Mouse (Mus musculus) kidney, embryonic 15.5 days (tissue): ENCODE data around the gene Sphkap. TPM values are rescaled to one million over a fixed set of nuclear protein-coding genes. Genes with fewer than 3 reads are reported as not detected.

ENCODE experiments used
- ATAC-seq: fragments of 200-750 bp; cut with Nextera tagmentation; replicated peaks from 2 replicates; pipeline ENCODE4 v1.8.0; 2017; ENCODE audit warnings: moderate TSS enrichment; ENCODE audit not compliant: low FRiP score
- H3K27ac ChIP-seq: fragments of 300-500 bp; sonication (generic); 2 replicates; pipeline ENCODE4 v1.5.1; 2015; ENCODE audit warnings: mild to moderate bottlenecking, inconsistent platforms
- H3K27me3 ChIP-seq: fragments of 300-500 bp; sonication (generic); 2 replicates; pipeline ENCODE4 v1.6.1; 2015; ENCODE audit warnings: inconsistent platforms
- H3K36me3 ChIP-seq: fragments of 300-500 bp; sonication (generic); 2 replicates; pipeline ENCODE4 v1.6.1; 2015; ENCODE audit warnings: inconsistent platforms
- H3K4me1 ChIP-seq: fragments of 300-500 bp; sonication (generic); 2 replicates; pipeline ENCODE4 v1.6.1; 2015; ENCODE audit warnings: inconsistent platforms
- H3K4me2 ChIP-seq: fragments of 300-500 bp; sonication (generic); 2 replicates; pipeline ENCODE4 v1.6.1; 2015; ENCODE audit warnings: moderate library complexity, mild to moderate bottlenecking, inconsistent platforms
- H3K4me3 ChIP-seq: fragments of 300-500 bp; sonication (generic); replicated peaks from 2 replicates; pipeline ENCODE4 v1.5.1; 2015; ENCODE audit warnings: mild to moderate bottlenecking, inconsistent platforms
- H3K9ac ChIP-seq: fragments of 300-500 bp; sonication (generic); 2 replicates; pipeline ENCODE4 v1.6.1; 2015; ENCODE audit warnings: mild to moderate bottlenecking, inconsistent platforms
- H3K9me3 ChIP-seq: fragments of 300-500 bp; sonication (generic); replicated peaks from 2 replicates; pipeline ENCODE4 v1.6.1; 2016; ENCODE audit warnings: inconsistent platforms
- WGBS: fragments of 180-500 bp; shearing (Covaris S2); methylation state at CpG from one replicate; pipeline ENCODE4 v1.1.7; 2015; ENCODE audit warnings: mixed read lengths; 5-methylcytosine and 5-hydroxymethylcytosine counted together
- polyA plus RNA-seq: library from polyadenylated mRNA; unstranded; fragments of >200 nt; fragmentation: Nextera tagmentation; extraction: Ambion mirVana; gene quantifications from 2 replicates; pipeline ENCODE4 v1.2.1, GENCODE M21; 2015

Gene Sphkap
- polyA plus RNA-seq, 1 experiment from 2014 or later = 0.17 TPM

DNA sequence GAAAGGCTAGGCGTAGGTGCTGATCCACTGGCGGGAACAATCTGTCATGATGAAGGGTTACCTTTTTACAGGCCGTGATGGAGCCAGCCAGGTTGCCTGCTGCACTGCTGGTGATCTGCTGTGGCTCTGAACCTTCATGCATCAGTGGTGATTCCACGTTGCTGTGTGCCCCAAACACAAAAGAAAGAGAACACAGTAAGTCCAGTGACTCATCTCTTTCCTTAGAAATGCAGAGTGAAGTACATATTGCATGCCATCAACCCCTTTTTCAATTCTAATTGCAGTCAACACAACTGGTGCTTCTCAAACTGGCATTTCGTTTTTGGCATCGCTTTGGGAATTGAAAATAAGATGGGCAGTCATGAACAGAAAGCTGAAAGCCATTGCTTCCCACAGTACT is 45.8 kb downstream of the Sphkap start:
- no peaks in the 10 kb centered on the region for H3K27me3 ChIP-seq
- no peak overlapping the region for H3K27ac ChIP-seq
- H3K9me3 ChIP-seq = no peaks in the 10 kb centered on the region
- H3K4me1 ChIP-seq = no peaks in the 10 kb centered on the region
- WGBS = 80% methylated on average over 6 of the region's 6 CpGs
- H3K4me3 ChIP-seq = no peak overlapping the region
- no peak overlapping the region for H3K4me2 ChIP-seq
- ATAC-seq = no peak
- H3K36me3 ChIP-seq = no peaks in the 10 kb centered on the region
- no peak overlapping the region for H3K9ac ChIP-seq

DNA sequence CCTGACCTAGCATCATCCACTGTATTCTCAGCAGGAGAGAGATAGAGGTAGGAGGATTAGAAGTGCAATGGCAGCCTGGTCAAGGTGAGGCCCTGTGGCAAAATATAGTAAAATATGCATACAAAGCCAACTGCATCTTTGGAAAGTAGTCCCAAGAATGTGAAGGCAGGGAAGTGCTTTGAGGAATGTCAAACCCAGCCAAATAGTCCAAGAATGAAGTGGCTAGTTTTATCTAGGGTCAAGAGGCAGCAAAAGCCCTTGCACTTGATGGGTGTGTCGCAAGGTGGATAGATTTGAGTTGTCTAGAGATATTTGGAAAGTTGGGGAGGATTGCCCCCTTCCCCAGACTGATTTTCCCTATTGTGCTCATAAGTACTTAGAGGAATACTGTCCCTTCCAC is 61.5 kb downstream of the Sphkap start:
- H3K9ac ChIP-seq = no peak overlapping the region
- no peak overlapping the region for H3K27ac ChIP-seq
- H3K4me2 ChIP-seq = no peak overlapping the region
- H3K36me3 ChIP-seq = no peaks in the 10 kb centered on the region
- H3K4me3 ChIP-seq = no peak overlapping the region
- no peaks in the 10 kb centered on the region for H3K9me3 ChIP-seq
- no peaks in the 10 kb centered on the region for H3K4me1 ChIP-seq
- WGBS = 79% methylated on average over 1 of the region's 1 CpGs
- H3K27me3 ChIP-seq = no peaks in the 10 kb centered on the region
- no peak for ATAC-seq

DNA sequence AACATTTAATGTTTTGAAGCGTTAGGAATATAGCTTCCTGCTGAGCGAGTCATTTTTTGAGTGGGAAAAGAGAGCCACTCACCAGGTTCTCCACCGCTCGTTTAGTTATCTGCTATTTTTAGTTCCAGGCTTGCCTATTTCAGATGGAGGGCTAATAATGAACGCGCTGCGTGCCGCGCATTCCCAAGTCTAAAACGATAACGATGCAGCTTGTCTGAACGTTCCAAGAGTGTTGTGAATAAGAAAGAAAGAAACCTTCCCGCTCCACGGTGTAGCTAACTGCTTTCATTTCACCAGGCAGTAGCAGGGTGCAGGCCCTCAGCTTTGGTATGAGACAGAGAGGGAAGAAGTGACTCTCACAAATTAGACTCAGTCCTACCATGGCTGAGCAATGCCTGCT is 62.4 kb downstream of the Sphkap start:
- H3K4me1 ChIP-seq = no peaks in the 10 kb centered on the region
- ATAC-seq = no peak
- no peaks in the 10 kb centered on the region for H3K9me3 ChIP-seq
- WGBS = 86% methylated on average over 14 of the region's 14 CpGs
- H3K36me3 ChIP-seq = no peaks in the 10 kb centered on the region
- H3K27me3 ChIP-seq = no peaks in the 10 kb centered on the region
- H3K4me2 ChIP-seq = no peak overlapping the region
- no peak overlapping the region for H3K27ac ChIP-seq
- no peak overlapping the region for H3K4me3 ChIP-seq
- H3K9ac ChIP-seq = no peak overlapping the region

DNA sequence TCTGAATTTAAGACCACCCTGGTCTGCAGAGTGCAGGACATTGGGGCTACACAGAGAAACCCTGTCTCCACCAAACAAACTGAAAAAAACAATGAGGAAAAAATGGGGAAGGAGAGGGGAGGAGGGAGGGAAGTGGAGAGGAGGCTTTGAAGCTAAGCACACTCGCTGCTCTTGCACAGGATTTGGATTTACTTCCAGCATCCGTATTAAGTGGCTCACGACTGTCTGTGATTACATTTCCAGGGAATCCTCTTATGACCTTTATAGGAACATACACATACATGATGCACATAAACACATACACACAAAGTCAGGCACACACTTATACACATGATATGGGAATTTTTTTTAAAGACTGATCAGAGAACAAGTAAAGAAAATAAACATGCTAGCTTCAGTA is 62.9 kb downstream of the Sphkap start:
- Histone ChIP-seq H3K27ac (no peak overlapping the region), H3K4me3 (no peak overlapping the region), H3K9ac (no peak overlapping the region), H3K27me3 (no peaks in the 10 kb centered on the region), H3K36me3 (no peaks in the 10 kb centered on the region), H3K4me2 (no peak overlapping the region), H3K9me3 (no peaks in the 10 kb centered on the region), H3K4me1 (no peaks in the 10 kb centered on the region)
- no peak for ATAC-seq
- 73% methylated on average over 3 of the region's 3 CpGs for WGBS

DNA sequence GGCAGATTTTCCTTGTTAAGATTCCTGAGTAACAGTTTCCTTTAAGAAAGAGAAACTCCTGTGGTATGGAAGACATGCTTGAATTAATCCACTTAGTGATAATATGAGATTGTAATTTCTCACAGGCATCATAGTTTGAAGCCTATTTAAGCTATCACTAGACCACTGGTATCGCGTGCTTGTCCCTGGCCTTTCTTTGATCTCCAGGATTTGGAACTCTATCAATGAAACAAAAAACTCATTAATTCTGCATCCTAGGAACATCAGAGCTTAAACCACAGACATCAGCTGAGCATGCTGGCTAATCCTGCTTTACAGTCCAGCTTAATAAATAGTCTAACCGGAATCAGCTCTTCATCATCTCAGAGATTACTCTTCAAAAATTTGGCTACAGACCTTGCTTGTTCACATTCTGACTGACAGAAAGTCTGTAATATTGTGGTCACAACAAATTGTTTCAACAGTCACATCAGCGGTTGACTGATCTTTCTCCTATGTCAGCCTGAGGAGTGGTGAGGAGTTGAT is 65.2 kb downstream of the Sphkap start:
- Histone ChIP-seq H3K4me1 (no peaks in the 10 kb centered on the region), H3K9ac (no peak overlapping the region)
- WGBS = 70% methylated on average over 4 of the region's 4 CpGs

DNA sequence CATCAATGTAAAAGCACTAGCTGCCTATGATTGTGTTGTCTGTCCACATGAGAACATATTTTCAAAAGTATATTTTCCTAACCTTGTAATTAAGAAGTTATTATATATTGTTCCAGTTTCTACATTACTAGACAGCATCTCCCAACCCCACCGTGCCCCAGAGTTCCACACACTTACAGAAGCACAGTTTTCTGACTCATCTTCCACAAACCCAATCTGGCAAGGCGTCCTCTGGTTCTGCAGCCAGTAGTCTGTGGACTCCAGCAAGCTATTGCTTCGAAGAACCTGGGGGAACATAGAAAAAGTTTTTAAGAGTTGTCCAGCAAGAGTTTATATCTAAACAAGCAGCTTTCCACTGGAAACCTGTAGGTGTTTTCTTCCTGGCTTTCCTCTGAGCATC is 68.6 kb downstream of the Sphkap start:
- H3K4me2 ChIP-seq = no peak overlapping the region
- H3K4me1 ChIP-seq = no peaks in the 10 kb centered on the region
- ATAC-seq = no peak
- H3K4me3 ChIP-seq = no peak overlapping the region
- H3K9me3 ChIP-seq = no peaks in the 10 kb centered on the region
- H3K27ac ChIP-seq = no peak overlapping the region
- no peaks in the 10 kb centered on the region for H3K36me3 ChIP-seq
- H3K27me3 ChIP-seq = no peaks in the 10 kb centered on the region
- H3K9ac ChIP-seq = no peak overlapping the region
- 83% methylated on average over 3 of the region's 3 CpGs for WGBS

More for the DNA sequence above, 65.2 kb downstream of the Sphkap start:
- Histone ChIP-seq H3K27ac (no peak overlapping the region), H3K36me3 (no peaks in the 10 kb centered on the region), H3K4me2 (no peak overlapping the region), H3K27me3 (no peaks in the 10 kb centered on the region), H3K9me3 (no peaks in the 10 kb centered on the region), H3K4me3 (no peak overlapping the region)
- ATAC-seq = no peak

DNA sequence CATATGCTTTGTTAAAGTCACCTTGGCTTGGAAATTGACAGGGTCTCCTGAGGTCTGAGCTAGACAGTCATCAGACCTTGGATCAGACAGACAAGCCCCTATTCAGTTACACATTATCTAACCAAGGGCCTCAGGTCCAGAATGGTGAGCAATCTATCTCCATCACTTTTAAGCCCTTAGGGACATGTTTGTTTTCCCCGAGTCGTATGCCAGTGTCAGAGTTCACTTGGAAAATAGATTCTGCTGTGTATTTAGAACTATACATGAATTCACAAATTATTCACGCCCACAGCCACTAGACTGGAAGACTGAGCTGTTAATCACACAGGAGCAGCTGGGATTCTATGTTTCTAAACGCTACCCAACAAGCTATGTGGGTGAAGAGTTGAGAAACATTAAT is 91.1 kb downstream of the Sphkap start:
- no peak overlapping the region for H3K9ac ChIP-seq
- H3K27ac ChIP-seq = no peak overlapping the region
- 30% methylated on average over 4 of the region's 4 CpGs for WGBS
- H3K4me3 ChIP-seq = no peak overlapping the region
- ATAC-seq = no peak
- H3K4me1 ChIP-seq = no peaks in the 10 kb centered on the region
- no peaks in the 10 kb centered on the region for H3K36me3 ChIP-seq
- H3K4me2 ChIP-seq = no peak overlapping the region
- H3K27me3 ChIP-seq = no peaks in the 10 kb centered on the region
- H3K9me3 ChIP-seq = no peaks in the 10 kb centered on the region

DNA sequence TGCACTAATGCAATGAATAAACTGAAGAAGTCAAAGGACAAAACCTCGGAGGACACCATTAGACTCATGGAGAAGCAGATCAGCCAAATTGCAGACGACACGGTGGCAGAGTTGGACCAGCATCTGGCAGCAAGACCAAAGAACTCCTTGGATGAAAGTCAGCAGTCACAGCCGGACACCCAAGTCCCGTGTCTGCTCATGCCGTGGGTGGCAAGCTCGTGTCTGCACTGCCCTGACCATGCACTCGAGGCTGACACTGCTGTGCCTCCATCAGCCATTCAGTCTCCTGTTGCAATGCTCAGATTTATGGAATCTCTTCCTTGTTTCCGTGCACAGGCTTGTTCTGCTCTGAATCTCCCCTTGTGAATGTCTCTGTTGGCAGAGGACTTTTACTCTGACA is 92.9 kb downstream of the Sphkap start:
- no peaks in the 10 kb centered on the region for H3K9me3 ChIP-seq
- no peak overlapping the region for H3K4me2 ChIP-seq
- no peak overlapping the region for H3K9ac ChIP-seq
- no peak overlapping the region for H3K4me3 ChIP-seq
- no peak overlapping the region for H3K27ac ChIP-seq
- 71% methylated on average over 9 of the region's 9 CpGs for WGBS
- no peaks in the 10 kb centered on the region for H3K4me1 ChIP-seq
- no peaks in the 10 kb centered on the region for H3K36me3 ChIP-seq
- no peaks in the 10 kb centered on the region for H3K27me3 ChIP-seq
- ATAC-seq = no peak

DNA sequence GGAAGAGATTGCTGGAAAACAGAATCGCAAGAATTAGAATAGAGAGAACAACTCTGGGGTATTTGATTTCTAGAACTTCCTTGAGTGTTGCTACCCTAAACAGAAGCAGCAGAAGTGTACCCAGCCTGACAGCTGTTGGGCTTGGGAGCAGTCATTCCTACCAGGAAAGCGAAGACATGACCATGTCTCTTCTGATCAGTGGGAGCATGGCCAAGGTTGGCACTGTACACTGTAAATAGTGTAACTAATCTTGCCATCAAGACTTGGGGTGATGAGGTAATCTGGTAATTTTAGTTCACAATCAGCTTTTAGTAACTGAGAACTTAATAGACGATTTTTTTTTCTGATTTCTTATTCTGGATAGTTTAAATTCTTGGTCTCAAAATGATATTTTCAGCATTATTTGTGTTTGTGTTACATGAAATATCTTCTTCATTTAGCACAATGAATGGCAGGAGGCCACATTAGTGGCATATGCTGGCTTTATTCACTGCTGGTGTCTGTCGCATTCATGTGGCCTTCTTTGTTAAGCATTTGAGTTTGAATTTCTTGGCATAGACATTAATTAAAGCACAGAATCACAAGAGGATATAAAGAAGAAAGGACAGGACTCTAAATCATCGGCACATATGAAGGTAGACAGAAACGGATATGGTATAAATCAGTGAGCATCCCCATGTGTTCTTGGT is 96.2 kb downstream of the Sphkap start:
- Histone ChIP-seq H3K27me3 (no peaks in the 10 kb centered on the region), H3K36me3 (no peaks in the 10 kb centered on the region), H3K4me2 (no peak overlapping the region), H3K4me3 (no peak overlapping the region), H3K9ac (no peak overlapping the region), H3K4me1 (no peaks in the 10 kb centered on the region), H3K27ac (no peak overlapping the region), H3K9me3 (no peaks in the 10 kb centered on the region)
- whole genome bisulfite sequencing = 88% methylated on average over 6 of the region's 6 CpGs
- no peak for ATAC-seq

DNA sequence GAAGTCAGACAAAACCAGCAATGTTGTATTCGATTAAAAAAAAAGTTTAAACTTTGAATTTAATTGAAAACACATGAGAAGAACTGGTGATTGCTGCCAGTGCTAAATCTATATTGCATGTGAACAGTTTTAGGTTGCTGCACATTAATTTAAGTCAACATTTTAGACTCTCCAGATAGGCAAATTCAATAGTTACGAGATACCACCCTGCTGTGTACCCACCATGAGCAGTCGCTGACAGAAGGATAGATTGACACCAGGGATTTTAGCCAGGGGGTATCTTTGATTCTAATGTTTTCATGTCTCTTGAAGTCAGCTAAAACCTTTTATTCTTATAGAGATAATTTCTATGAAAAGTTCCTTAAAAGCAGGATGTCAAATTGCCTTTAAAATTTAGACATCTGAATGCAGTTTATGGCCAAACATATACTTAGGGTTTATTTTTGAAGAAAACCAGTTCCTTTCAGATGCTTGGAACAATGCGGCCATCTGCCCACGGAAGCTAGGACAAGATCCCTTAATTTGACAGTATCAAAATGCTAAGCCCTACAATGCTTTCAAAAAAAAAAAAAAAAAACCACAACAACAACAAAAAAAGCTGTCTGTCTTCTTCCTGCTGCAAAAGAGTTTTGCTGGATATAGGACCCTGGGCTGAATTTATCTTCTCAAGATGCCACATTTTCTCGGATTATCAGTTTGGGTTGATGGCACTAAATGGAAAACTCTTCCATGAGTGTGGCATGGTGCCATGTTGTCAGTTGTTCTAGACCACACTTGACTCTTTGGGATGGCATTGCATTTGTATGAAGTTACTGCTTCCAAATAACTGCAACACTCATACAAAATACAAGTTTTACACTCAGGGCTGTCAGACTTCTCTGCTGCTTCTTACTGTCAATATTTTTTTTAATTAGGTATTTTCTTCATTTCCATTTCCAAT is 110.6 kb downstream of the Sphkap start:
- no peaks in the 10 kb centered on the region for H3K4me1 ChIP-seq
- no peak overlapping the region for H3K4me3 ChIP-seq
- H3K27ac ChIP-seq = no peak overlapping the region
- no peak for ATAC-seq
- 87% methylated on average over 6 of the region's 6 CpGs for WGBS
- no peak overlapping the region for H3K9ac ChIP-seq
- H3K36me3 ChIP-seq = no peaks in the 10 kb centered on the region
- no peak overlapping the region for H3K4me2 ChIP-seq
- no peaks in the 10 kb centered on the region for H3K9me3 ChIP-seq
- H3K27me3 ChIP-seq = no peaks in the 10 kb centered on the region

DNA sequence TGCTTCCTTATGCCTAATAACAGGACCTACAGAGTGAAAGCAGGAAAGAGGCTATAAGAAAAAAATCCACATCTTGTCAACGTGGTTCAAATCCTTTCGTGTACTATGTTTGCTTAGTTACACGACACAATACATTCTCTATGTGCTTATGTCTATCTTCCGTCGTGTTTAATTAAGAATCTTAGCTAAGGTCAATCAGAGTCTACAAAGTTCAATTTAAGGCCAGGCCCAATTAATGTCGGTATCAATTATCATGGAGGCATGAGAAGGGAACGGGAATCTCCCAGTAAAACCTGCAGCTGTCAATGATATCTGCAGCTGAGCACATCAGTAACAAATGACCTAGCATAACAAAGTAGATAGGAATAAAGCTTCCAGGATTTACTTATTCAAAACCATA is 122.1 kb downstream of the Sphkap start:
- Histone ChIP-seq H3K4me2 (no peak overlapping the region), H3K27me3 (no peaks in the 10 kb centered on the region), H3K9me3 (no peaks in the 10 kb centered on the region), H3K4me3 (no peak overlapping the region), H3K27ac (no peak overlapping the region), H3K36me3 (no peaks in the 10 kb centered on the region), H3K4me1 (no peaks in the 10 kb centered on the region), H3K9ac (no peak overlapping the region)
- 59% methylated on average over 7 of the region's 7 CpGs for WGBS
- no peak for ATAC-seq

DNA sequence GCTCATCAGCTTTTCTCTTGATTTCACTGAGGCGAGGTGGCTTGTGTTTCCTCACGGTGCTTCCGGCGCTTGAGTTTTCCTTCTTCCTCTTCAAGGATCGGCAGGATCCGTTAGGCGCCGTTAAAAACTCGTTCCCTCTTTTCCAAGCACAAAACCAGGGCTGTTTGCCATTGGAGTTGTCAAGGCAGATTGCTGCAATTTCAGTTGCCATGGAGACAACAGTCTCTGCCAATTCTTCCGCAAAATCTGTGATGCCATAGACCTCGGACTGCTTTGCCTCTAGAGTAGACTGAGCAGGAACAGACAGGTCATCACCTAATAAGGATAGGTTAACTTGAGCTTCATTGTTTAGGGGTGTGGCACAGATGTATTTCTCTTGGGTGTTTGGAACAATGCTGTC is 131.0 kb downstream of the Sphkap start:
- Histone ChIP-seq H3K9ac (no peak overlapping the region), H3K27ac (no peak overlapping the region), H3K4me3 (no peak overlapping the region), H3K9me3 (no peaks in the 10 kb centered on the region), H3K27me3 (no peaks in the 10 kb centered on the region), H3K36me3 (no peaks in the 10 kb centered on the region), H3K4me2 (no peak overlapping the region), H3K4me1 (no peaks in the 10 kb centered on the region)
- WGBS = 81% methylated on average over 11 of the region's 11 CpGs
- no peak for ATAC-seq
